Mouse (Mus musculus): Measurements from ENCODE around the gene Trip4. TPM values are rescaled to one million over a fixed set of nuclear protein-coding genes. Genes with fewer than 3 reads are reported as not detected.
"Not testable (repeated sequence)": the region's sequence is repeated elsewhere in the genome, so short reads cannot be mapped to it uniquely, and the experiment has no call there.

Trip4 gene
- polyA plus RNA-seq, 1 experiment from 2014 or later, result 17.6 TPM

DNA sequence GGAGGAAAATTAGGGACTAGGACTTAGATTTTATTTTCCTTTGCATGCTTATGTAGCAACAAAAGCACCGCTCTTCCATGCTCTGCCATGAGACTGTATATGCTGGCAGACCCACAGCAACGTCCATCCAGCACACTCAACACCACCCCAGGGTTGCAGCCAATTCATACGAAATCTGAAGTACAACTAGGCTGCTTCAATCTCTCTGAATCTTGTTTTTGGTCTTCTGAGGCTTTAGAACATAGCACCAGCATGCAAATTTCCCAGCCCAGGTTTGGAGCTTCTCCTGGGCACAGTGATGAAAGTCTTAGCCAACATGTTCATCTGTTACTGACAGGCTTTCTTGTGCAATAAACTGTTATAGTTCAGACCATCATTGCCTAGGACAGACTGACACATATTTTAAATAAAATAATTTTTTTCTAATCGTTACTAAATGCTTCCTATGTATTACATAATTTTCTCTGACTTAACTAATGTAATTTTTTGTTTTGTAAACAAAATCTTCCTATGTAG, 120.7 kb downstream of the Trip4 start:
- 46% methylated on average over 4 of the region's 4 CpGs for WGBS
- Histone ChIP-seq H3K27me3 (replicated peaks; ENCODE audit: insufficient read depth, low read length) (no peaks in the 10 kb centered on the region), H3K9ac (replicated peaks; ENCODE audit: low read depth) (no peak overlapping the region), H3K27ac (ENCODE audit: low read length) (peak overlapping the region; percentile 4), H3K9me3 (ENCODE audit: low read length) (no peaks in the 10 kb centered on the region), H3K36me3 (ENCODE audit: insufficient read depth, low read length) (no peaks in the 10 kb centered on the region), H3K4me2 (replicated peaks; ENCODE audit: low read depth, low read length) (no peak overlapping the region), H3K4me1 (ENCODE audit: insufficient read depth, low read depth, low read length) (peaks cover 30% of the 10 kb centered on the region; the same call in 1 of the 2 replicates), H3K4me3 (ENCODE audit: low read depth, low read length) (no peak overlapping the region)
- DNase-seq (ENCODE audit: low spot score), result peak; percentile 39
- ATAC-seq, result peak; percentile 32; the same call in 1 of the 2 replicates
- TF ChIP-seq CTCF (IDR thresholded peaks at IDR 0.05) (no peak), EP300 (IDR thresholded peaks at IDR 0.05) (no peak)

DNA sequence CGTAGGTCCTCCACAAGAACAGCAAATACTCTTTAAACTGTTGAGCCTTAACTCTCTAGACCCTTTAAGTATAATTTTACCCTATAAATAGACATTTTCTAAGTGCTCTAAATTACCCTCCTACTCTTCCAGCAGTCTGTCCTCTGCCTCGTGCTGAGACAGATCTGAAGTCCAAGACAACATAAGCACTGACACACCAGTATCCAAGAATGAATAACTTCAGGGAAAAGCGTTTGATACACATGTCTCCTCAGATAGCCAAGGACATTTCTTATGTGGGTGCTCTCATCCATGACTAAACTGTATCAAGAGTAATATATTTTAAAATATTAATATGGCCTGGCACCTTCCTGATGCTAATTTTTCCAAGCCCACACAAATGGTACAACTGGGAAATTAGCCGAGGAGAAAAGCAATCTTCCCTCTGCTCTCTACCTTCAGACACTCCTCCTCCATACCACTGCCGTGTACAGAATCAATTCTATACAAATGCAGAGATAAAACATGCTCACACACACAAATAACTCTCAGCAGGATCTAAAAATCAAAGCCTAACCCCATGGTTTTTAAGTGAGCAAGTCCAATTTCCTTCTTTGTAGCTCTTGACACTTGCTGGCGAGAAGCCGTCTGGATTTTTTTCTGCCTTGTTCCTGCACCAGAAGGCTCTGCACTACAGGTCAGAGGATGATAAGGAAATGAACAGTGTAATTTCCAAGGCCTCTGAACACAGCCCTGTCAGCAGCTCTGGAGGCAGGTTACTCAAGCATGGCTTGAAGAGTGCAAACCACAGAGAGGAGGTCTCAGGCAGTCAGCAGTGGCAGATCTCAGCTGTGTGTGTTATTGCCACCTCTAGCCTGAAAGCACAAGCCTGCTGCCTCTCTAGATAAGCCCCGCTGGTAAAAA, 121.5 kb downstream of the Trip4 start:
- no peaks in the 10 kb centered on the region for H3K9me3 ChIP-seq (ENCODE audit: low read length)
- H3K27me3 ChIP-seq (replicated peaks; ENCODE audit: insufficient read depth, low read length), result no peaks in the 10 kb centered on the region
- no peak overlapping the region for H3K4me2 ChIP-seq (replicated peaks; ENCODE audit: low read depth, low read length)
- H3K4me1 ChIP-seq (ENCODE audit: insufficient read depth, low read depth, low read length), result peaks cover 28% of the 10 kb centered on the region; the same call in 1 of the 2 replicates
- 34% methylated on average over 8 of the region's 8 CpGs for WGBS
- H3K36me3 ChIP-seq (ENCODE audit: insufficient read depth, low read length), result no peaks in the 10 kb centered on the region
- DNase-seq (ENCODE audit: low spot score) (peak; percentile 74), ATAC-seq (peak; percentile 78)
- no peak overlapping the region for H3K9ac ChIP-seq (replicated peaks; ENCODE audit: low read depth)
- H3K27ac ChIP-seq (ENCODE audit: low read length), result peak overlapping the region; percentile 4
- no peak for TF ChIP-seq CTCF (IDR thresholded peaks at IDR 0.05)
- TF ChIP-seq EP300 (IDR thresholded peaks at IDR 0.05), result no peak
- no peak overlapping the region for H3K4me3 ChIP-seq (ENCODE audit: low read depth, low read length)

DNA sequence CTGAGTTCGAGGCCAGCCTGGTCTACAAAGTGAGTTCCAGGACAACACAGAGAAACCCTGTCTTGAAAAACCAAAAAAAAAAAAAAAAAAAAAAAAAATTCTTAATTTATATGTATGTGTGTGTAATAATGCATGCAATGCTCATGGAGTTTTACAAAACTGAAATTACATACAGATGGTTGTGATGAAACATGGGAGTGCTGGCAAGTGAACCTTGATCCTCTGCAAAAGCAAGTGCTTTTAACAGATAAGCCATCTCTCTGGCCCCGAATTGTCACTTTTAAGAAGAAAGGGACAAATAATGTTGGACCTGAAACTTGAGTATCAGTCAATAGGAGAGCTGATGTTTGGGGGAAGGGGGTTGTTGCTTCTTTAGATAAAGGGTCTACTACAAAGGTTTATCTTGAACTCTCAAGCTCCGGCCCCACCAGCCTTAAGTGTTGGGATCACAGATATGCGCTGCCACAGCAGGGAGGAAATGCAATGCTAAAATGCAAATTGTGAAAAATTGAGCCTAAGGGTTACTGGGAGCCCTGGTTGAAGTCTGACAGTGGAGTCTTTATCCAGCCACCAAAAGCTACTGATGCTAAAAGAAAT, 122.7 kb downstream of the Trip4 start:
- no peaks in the 10 kb centered on the region for H3K27me3 ChIP-seq (replicated peaks; ENCODE audit: insufficient read depth, low read length)
- no peak overlapping the region for H3K27ac ChIP-seq (ENCODE audit: low read length)
- TF ChIP-seq CTCF (IDR thresholded peaks at IDR 0.05), result no peak
- no peak for TF ChIP-seq EP300 (IDR thresholded peaks at IDR 0.05)
- no peak for DNase-seq (ENCODE audit: low spot score)
- no peak overlapping the region for H3K9ac ChIP-seq (replicated peaks; ENCODE audit: low read depth)
- 67% methylated on average over 4 of the region's 4 CpGs for WGBS
- H3K36me3 ChIP-seq (ENCODE audit: insufficient read depth, low read length), result no peaks in the 10 kb centered on the region
- H3K4me2 ChIP-seq (replicated peaks; ENCODE audit: low read depth, low read length), result no peak overlapping the region
- no peak for ATAC-seq
- H3K4me1 ChIP-seq (ENCODE audit: insufficient read depth, low read depth, low read length), result peaks cover 23% of the 10 kb centered on the region; the same call in 1 of the 2 replicates
- H3K4me3 ChIP-seq (ENCODE audit: low read depth, low read length), result no peak overlapping the region
- H3K9me3 ChIP-seq (ENCODE audit: low read length), result no peaks in the 10 kb centered on the region

DNA sequence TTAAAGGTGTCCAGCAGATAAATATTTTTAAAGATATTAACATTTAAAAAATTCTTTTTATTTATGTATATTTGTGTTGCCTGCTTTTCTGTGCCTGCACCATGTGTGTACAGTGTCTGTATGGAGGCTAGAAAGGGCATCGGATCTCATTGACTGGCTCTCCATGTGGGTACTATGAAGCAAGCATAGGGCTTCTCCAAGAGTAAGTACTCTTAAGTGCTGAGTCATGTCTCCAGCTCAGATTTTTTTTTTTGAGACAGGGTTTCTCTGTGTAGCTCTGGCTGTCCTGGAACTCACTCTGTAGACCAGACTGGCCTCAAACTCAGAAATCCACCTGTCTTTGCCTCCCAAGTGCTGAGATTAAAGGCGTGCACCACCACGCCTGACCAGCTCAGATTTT, 129.0 kb downstream of the Trip4 start:
- not testable (repeated sequence) for H3K9me3 ChIP-seq (ENCODE audit: low read length); H3K4me3 ChIP-seq (ENCODE audit: low read depth, low read length); H3K4me1 ChIP-seq (ENCODE audit: insufficient read depth, low read depth, low read length); H3K4me2 ChIP-seq (replicated peaks; ENCODE audit: low read depth, low read length); H3K36me3 ChIP-seq (ENCODE audit: insufficient read depth, low read length); H3K9ac ChIP-seq (replicated peaks; ENCODE audit: low read depth); H3K27me3 ChIP-seq (replicated peaks; ENCODE audit: insufficient read depth, low read length); H3K27ac ChIP-seq (ENCODE audit: low read length)
- peak; percentile 62 for DNase-seq (ENCODE audit: low spot score)
- 79% methylated on average over 3 of the region's 3 CpGs for WGBS
- ATAC-seq, result peak; percentile 49
- TF ChIP-seq EP300 (IDR thresholded peaks at IDR 0.05), result peak; percentile 33

Other genes starting within 250 kb of the Trip4 start
- gene Oaz2, start 240.8 kb downstream of the Trip4 start, polyA plus RNA-seq (2015; fragmentation: Nextera tagmentation; extraction: Ambion mirVana), result 639 and 649 TPM in 2 replicates
- 4.8 and 5.0 TPM in 2 replicates for gene Zfp609, start 81.2 kb downstream of the Trip4 start, polyA plus RNA-seq (2015; fragmentation: Nextera tagmentation; extraction: Ambion mirVana)
- gene Pclaf, start 18.6 kb downstream of the Trip4 start, polyA plus RNA-seq (2015; fragmentation: Nextera tagmentation; extraction: Ambion mirVana), result 9.9 and 15.5 TPM in 2 replicates
- gene Csnk1g1, start 130 bp upstream of the Trip4 start, polyA plus RNA-seq (2015; fragmentation: Nextera tagmentation; extraction: Ambion mirVana), result 8.4 and 8.9 TPM in 2 replicates
- 577 and 650 TPM in 2 replicates for gene Ppib, start 151.4 kb upstream of the Trip4 start, polyA plus RNA-seq (2015; fragmentation: Nextera tagmentation; extraction: Ambion mirVana)
- gene Snx22, start 160.9 kb upstream of the Trip4 start, polyA plus RNA-seq (2015; fragmentation: Nextera tagmentation; extraction: Ambion mirVana), result 25.7 and 28.3 TPM in 2 replicates
- 108 and 112 TPM in 2 replicates for gene Snx1, start 217.8 kb upstream of the Trip4 start, polyA plus RNA-seq (2015; fragmentation: Nextera tagmentation; extraction: Ambion mirVana)
- gene Ciao2a, start 217.8 kb upstream of the Trip4 start, polyA plus RNA-seq (2015; fragmentation: Nextera tagmentation; extraction: Ambion mirVana), result 110 and 111 TPM in 2 replicates
- gene Dapk2, start 249.4 kb upstream of the Trip4 start, polyA plus RNA-seq (2015; fragmentation: Nextera tagmentation; extraction: Ambion mirVana), result 60.9 and 66.6 TPM in 2 replicates

Measured in lung, postnatal 0 days (tissue).